In the genomic region with DNA sequence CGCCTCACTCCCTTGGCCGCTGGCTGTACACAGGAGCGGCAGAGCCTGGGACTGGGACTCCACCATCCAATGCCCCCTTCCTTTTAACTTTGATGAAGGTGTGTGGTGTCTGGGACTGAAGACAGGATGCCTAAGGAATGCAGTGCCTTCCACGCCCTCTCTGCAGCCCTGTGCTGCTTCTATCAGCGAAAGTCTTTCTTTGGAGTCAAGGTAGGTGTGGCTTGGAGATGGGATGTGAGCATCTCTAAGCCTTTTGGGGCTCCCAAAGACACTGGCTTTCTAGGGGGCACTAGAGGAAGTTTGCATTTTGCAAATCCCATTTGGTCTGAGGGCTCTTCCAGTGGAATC, we compare ENCODE assay signal across 8 mouse cellular contexts.
DNase-seq lines count a peak whose midpoint lies in the region; ATAC-seq and TF ChIP-seq lines count a peak whose summit lies in the region.
"Had no signal": no experiment of that assay in that cellular context is flagged by ENCODE, and none has a peak within 500 bp of the region (broad histone marks: within the 10 kb centered on the region; RNA-seq: fewer than 3 reads in every experiment).

No protein-coding gene starts in this region.

- peaks cover 25% of the 10 kb centered on the region for H3K79me2 ChIP-seq in liver, adult 2 months (ENCODE audit: control insufficient read depth, insufficient read depth, low read length)

- H3K9me3 ChIP-seq in liver, embryonic 12.5 days (replicated peaks), result no peaks in the 10 kb centered on the region
- no peaks in the 10 kb centered on the region for H3K9me3 ChIP-seq in embryonic facial prominence, embryonic 14.5 days (ENCODE audit: control insufficient read depth, low read length)
- H3K9me3 ChIP-seq in hindbrain, postnatal 0 days (ENCODE audit: low read length), result no peaks in the 10 kb centered on the region

- 24% methylated on average over 5 of the region's 5 CpGs for WGBS in liver, adult 2 months
- 51% methylated on average over 5 of the region's 5 CpGs for WGBS in liver, embryonic 12.5 days (ENCODE audit: insufficient replicate concordance)
- 31% methylated on average over 5 of the region's 5 CpGs for WGBS in embryonic facial prominence, embryonic 14.5 days
- 35% methylated on average over 5 of the region's 5 CpGs for WGBS in hindbrain, postnatal 0 days
- 58% methylated on average over 5 of the region's 5 CpGs for WGBS in olfactory bulb, adult 2 months

- H3K4me2 ChIP-seq in liver, embryonic 12.5 days, result no peak overlapping the region
- peak overlapping the region; percentile 31 for H3K4me2 ChIP-seq in embryonic facial prominence, embryonic 14.5 days (ENCODE audit: low read depth, low read length)
- peak overlapping the region; percentile 47 for H3K4me2 ChIP-seq in hindbrain, postnatal 0 days (ENCODE audit: low read depth, low read length)

- H3K4me1 ChIP-seq in liver, adult 2 months (ENCODE audit: control insufficient read depth, insufficient read depth, low read length), result peaks cover 33% of the 10 kb centered on the region
- H3K4me1 ChIP-seq in liver, embryonic 12.5 days, result peaks cover 18% of the 10 kb centered on the region; the same call in 1 of the 2 replicates
- peaks cover 17% of the 10 kb centered on the region for H3K4me1 ChIP-seq in embryonic facial prominence, embryonic 14.5 days (ENCODE audit: control insufficient read depth, insufficient read depth, low read length)
- peaks cover 31% of the 10 kb centered on the region for H3K4me1 ChIP-seq in hindbrain, postnatal 0 days (ENCODE audit: insufficient read depth, low read length)
- peaks cover 38% of the 10 kb centered on the region for H3K4me1 ChIP-seq in olfactory bulb, adult 2 months (ENCODE audit: control insufficient read depth, insufficient read depth, low read length)

- no peak for TF ChIP-seq POLR2A in liver, adult 2 months (IDR thresholded peaks at IDR 0.05; ENCODE audit: extremely low read depth, insufficient read depth, low read length)
- TF ChIP-seq POLR2A in olfactory bulb, adult 2 months (IDR thresholded peaks at IDR 0.05; ENCODE audit: insufficient read depth, low read depth, low read length), result no peak

- H3K4me3 ChIP-seq in liver, adult 2 months (ENCODE audit: insufficient read depth, low read depth, low read length), result peak overlapping the region; percentile 67
- no peak overlapping the region for H3K4me3 ChIP-seq in liver, embryonic 12.5 days
- H3K4me3 ChIP-seq in embryonic facial prominence, embryonic 14.5 days (ENCODE audit: low read depth, low read length), result no peak overlapping the region
- H3K4me3 ChIP-seq in hindbrain, postnatal 0 days (ENCODE audit: low read length), result peak overlapping the region; percentile 21; the same call in 1 of the 2 replicates
- peak overlapping the region; percentile 26 for H3K4me3 ChIP-seq in olfactory bulb, adult 2 months (ENCODE audit: insufficient read depth, low read depth, low read length)

- H3K36me3 ChIP-seq in liver, adult 2 months (ENCODE audit: control insufficient read depth, insufficient read depth, low read length), result no peaks in the 10 kb centered on the region
- H3K36me3 ChIP-seq in liver, embryonic 12.5 days, result no peaks in the 10 kb centered on the region
- no peaks in the 10 kb centered on the region for H3K36me3 ChIP-seq in embryonic facial prominence, embryonic 14.5 days (ENCODE audit: control insufficient read depth, insufficient read depth, low read length)
- H3K36me3 ChIP-seq in hindbrain, postnatal 0 days (ENCODE audit: insufficient read depth, low read length), result no peaks in the 10 kb centered on the region

- no peak for TF ChIP-seq CTCF in liver, adult 2 months (IDR thresholded peaks at IDR 0.05; ENCODE audit: low read depth, low read length)
- TF ChIP-seq CTCF in hindbrain, postnatal 0 days (IDR thresholded peaks at IDR 0.05; ENCODE audit: low read depth), result no peak
- no peak for TF ChIP-seq CTCF in olfactory bulb, adult 2 months (IDR thresholded peaks at IDR 0.05; ENCODE audit: insufficient read depth, low read depth, low read length)

- H3K27me3 ChIP-seq in liver, adult 2 months (ENCODE audit: control insufficient read depth, insufficient read depth, low read length), result no peaks in the 10 kb centered on the region
- no peaks in the 10 kb centered on the region for H3K27me3 ChIP-seq in liver, embryonic 12.5 days (replicated peaks)
- no peaks in the 10 kb centered on the region for H3K27me3 ChIP-seq in embryonic facial prominence, embryonic 14.5 days (replicated peaks; ENCODE audit: control insufficient read depth, insufficient read depth, low read length)
- no peaks in the 10 kb centered on the region for H3K27me3 ChIP-seq in hindbrain, postnatal 0 days (ENCODE audit: insufficient read depth, low read length)

- no peak for DNase-seq in liver, adult 2 months (ENCODE audit: extremely low read depth, low read depth, low spot score)
- DNase-seq in embryonic facial prominence, embryonic 14.5 days (ENCODE audit: low spot score), result no peak
- no peak for DNase-seq in hindbrain, postnatal 0 days (ENCODE audit: low spot score)
- DNase-seq in layer of hippocampus, adult 11-12 months (ENCODE audit: low spot score), result no peak
- DNase-seq in natural killer cell, adult 2 months (ENCODE audit: low spot score in 2 of 2), result no peak
- DNase-seq: cerebellum, adult 11-12 months had no signal

- H3K27ac ChIP-seq in liver, adult 2 months (replicated peaks; ENCODE audit: insufficient read depth, low read depth, low read length), result peak overlapping the region; percentile 92
- no peak overlapping the region for H3K27ac ChIP-seq in liver, embryonic 12.5 days
- no peak overlapping the region; the same call in 1 of the 2 replicates for H3K27ac ChIP-seq in embryonic facial prominence, embryonic 14.5 days (replicated peaks; ENCODE audit: low read depth, low read length)
- H3K27ac ChIP-seq in hindbrain, postnatal 0 days, result peak overlapping the region; percentile 37; the same call in 1 of the 2 replicates
- H3K27ac ChIP-seq in olfactory bulb, adult 2 months (ENCODE audit: insufficient read depth, low read depth, low read length), result peak overlapping the region; percentile 64; the same call in 1 of the 2 replicates

- peak overlapping the region; percentile 67 for H3K9ac ChIP-seq in liver, adult 2 months (ENCODE audit: low read depth, low read length)
- H3K9ac ChIP-seq in liver, embryonic 12.5 days, result no peak overlapping the region
- 0 out of 2 replicates have a peak overlapping the region, but pooled peaks have one; percentile 30 for H3K9ac ChIP-seq in embryonic facial prominence, embryonic 14.5 days (ENCODE audit: low read depth, low read length)
- no peak overlapping the region for H3K9ac ChIP-seq in hindbrain, postnatal 0 days (replicated peaks; ENCODE audit: low read length)

- ATAC-seq in liver, embryonic 12.5 days, result no peak
- no peak for ATAC-seq in embryonic facial prominence, embryonic 14.5 days (ENCODE audit: low read depth)
- ATAC-seq in hindbrain, postnatal 0 days, result no peak

Comparison
In these comparisons a context has a peak if more than half of its experiments do, and no peak if none do; other contexts are left out.
1. H3K27ac ChIP-seq: peak in liver, adult 2 months (single experiment), hindbrain, postnatal 0 days (single experiment) and olfactory bulb, adult 2 months (single experiment); none in liver, embryonic 12.5 days (single experiment) and embryonic facial prominence, embryonic 14.5 days (single experiment).
2. H3K4me3 ChIP-seq: peak in liver, adult 2 months (single experiment), hindbrain, postnatal 0 days (single experiment) and olfactory bulb, adult 2 months (single experiment); none in liver, embryonic 12.5 days (single experiment) and embryonic facial prominence, embryonic 14.5 days (single experiment).
3. H3K9ac ChIP-seq: peak in liver, adult 2 months (single experiment) and embryonic facial prominence, embryonic 14.5 days (single experiment); none in liver, embryonic 12.5 days (single experiment) and hindbrain, postnatal 0 days (single experiment).